Mouse (Mus musculus) CD4-positive, CD25-positive, alpha-beta regulatory T cell, adult 9 weeks (primary cell): Measurements from ENCODE around the gene Vrtn. TPM values are rescaled to one million over a fixed set of nuclear protein-coding genes. Genes with fewer than 3 reads are reported as not detected.

ENCODE experiments used
- polyA plus RNA-seq: library from polyadenylated mRNA; unstranded; fragments of 100-300 nt; shearing (Covaris generic); gene quantifications from one replicate; pipeline ENCODE4 v1.2.1, GENCODE M21; 2017

The Vrtn gene
- not detected for polyA plus RNA-seq

DNA sequence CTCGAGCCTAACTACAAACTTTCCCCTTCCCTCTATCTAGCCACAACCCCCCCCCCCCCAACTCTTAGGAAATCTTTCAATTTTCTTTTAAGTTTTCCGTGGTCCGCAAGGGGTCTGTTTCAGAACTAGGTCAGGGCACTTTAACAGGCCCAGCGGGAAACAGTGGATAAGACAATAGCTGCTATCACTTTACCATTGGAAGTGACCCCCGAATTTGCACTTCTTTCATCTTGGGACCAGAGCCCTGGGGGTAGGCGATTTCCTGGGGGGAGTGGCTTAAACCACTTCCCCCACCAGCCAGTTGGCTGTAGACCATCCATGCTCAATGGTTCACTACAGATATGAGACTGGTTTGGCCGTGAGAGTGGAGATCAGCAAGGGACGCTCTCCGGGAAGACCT, at the start of gene Vrtn:
TSS of gene Vrtn (plus strand) at position 366 of the 400 bp plus-strand sequence.

GRCm38 (mm10) chr12:84616977-84617630, 23.7 kb upstream of the Vrtn start, which contains the start of gene Abcd4:
Gene Abcd4, minus strand, starts transcription at chr12:84617413.

GRCm38 (mm10) chr12:84698319-84699081, 57.7 kb downstream of the Vrtn start, which contains the start of gene Syndig1l:
Gene Syndig1l, minus strand, starts transcription at chr12:84698831.

Other genes starting within 250 kb of the Vrtn start
- gene Entpd5, start 232.0 kb upstream of the Vrtn start, polyA plus RNA-seq: 60.9 TPM
- 0.94 TPM for gene Bbof1, start 231.9 kb upstream of the Vrtn start, polyA plus RNA-seq
- 36.2 TPM for gene Rnf113a2, start 223.8 kb upstream of the Vrtn start, polyA plus RNA-seq
- gene Aldh6a1, start 190.0 kb upstream of the Vrtn start, polyA plus RNA-seq: 31.7 TPM
- gene Lin52, start 189.6 kb upstream of the Vrtn start, polyA plus RNA-seq: 24.0 TPM
- gene Vsx2, start 71.3 kb upstream of the Vrtn start, polyA plus RNA-seq: not detected
- gene Abcd4, start 23.6 kb upstream of the Vrtn start, polyA plus RNA-seq: 25.8 TPM
- not detected for gene Syndig1l, start 57.8 kb downstream of the Vrtn start, polyA plus RNA-seq
- 133 TPM for gene Npc2, start 132.1 kb downstream of the Vrtn start, polyA plus RNA-seq
- gene Isca2, start 132.2 kb downstream of the Vrtn start, polyA plus RNA-seq: 113 TPM
- 0.05 TPM for gene Ltbp2, start 235.5 kb downstream of the Vrtn start, polyA plus RNA-seq